In genomic region chr3:79810563-79810962, GRCm38 (mm10) we compare ENCODE assay signal across 23 mouse cellular contexts. TPM values are rescaled to one million over a fixed set of nuclear protein-coding genes. Genes with fewer than 3 reads are reported as not detected.
A peak's percentile ranks its signal among the peaks of the same experiment; 100 is the strongest.
DNase-seq lines count a peak whose midpoint lies in the region; ATAC-seq and TF ChIP-seq lines count a peak whose summit lies in the region.
"Had no signal": no experiment of that assay in that cellular context is flagged by ENCODE, and none has a peak within 500 bp of the region (broad histone marks: within the 10 kb centered on the region; RNA-seq: fewer than 3 reads in every experiment).

No protein-coding gene starts in this region.

- no peak for TF ChIP-seq POLR2A in cerebellum, adult 2 months (IDR thresholded peaks at IDR 0.05; ENCODE audit: borderline replicate concordance, insufficient read depth, low read length)

- no peaks in the 10 kb centered on the region for H3K9me3 ChIP-seq in erythroblast, embryonic 14.5 days (ENCODE audit: control insufficient read depth, low read length)
- H3K9me3 ChIP-seq: embryonic facial prominence, embryonic 10.5 days; embryonic facial prominence, embryonic 12.5 days; forebrain, embryonic 13.5 days; forebrain, embryonic 15.5 days had no signal

- ATAC-seq in erythroblast, adult 5-6 weeks (replicated peaks; ENCODE audit: low FRiP score, poor library complexity, severe bottlenecking) = no peak
- ATAC-seq in megakaryocyte progenitor cell, adult 5-6 weeks (replicated peaks; ENCODE audit: poor library complexity) = no peak
- ATAC-seq: CD4-positive, CD25-positive, alpha-beta regulatory T cell, adult 4 months; forebrain, embryonic 13.5 days; forebrain, embryonic 15.5 days; forebrain, postnatal 0 days had no signal

- no peak for TF ChIP-seq CTCF in cerebellum, adult 2 months (IDR thresholded peaks at IDR 0.05; ENCODE audit: borderline replicate concordance, insufficient read depth, low read depth, low read length)

- no peaks in the 10 kb centered on the region for H3K36me3 ChIP-seq in erythroblast, embryonic 14.5 days (ENCODE audit: control insufficient read depth)
- H3K36me3 ChIP-seq: embryonic facial prominence, embryonic 10.5 days; embryonic facial prominence, embryonic 12.5 days; forebrain, embryonic 15.5 days had no signal

- peak; percentile 51 for DNase-seq in MEL-GATA-1-ER (ENCODE audit: extremely low read depth, low read depth)
- peak; percentile 57 for DNase-seq in c-Kit-positive CD71-positive TER-119-negative erythroid progenitor cells, embryonic 14.5 days (ENCODE audit: low read depth)
- DNase-seq in cerebellum, adult 2 months = no peak
- DNase-seq in heart, postnatal 4 days = no peak
- DNase-seq: adrenal gland, adult 2 months; adrenal gland, postnatal 10 days; adrenal gland, postnatal 36 days; B cell, adult 2 months; cerebellum, adult 11 months; cerebellum, adult 18-20 months; cerebellum, adult 9-10 months; cerebellum, postnatal 10 days; cerebellum, postnatal 25 days; forebrain, postnatal 0 days had no signal

- peaks cover 48% of the 10 kb centered on the region for H3K4me1 ChIP-seq in erythroblast, embryonic 14.5 days (ENCODE audit: control insufficient read depth)
- H3K4me1 ChIP-seq in cerebellum, adult 2 months (ENCODE audit: control insufficient read depth, insufficient read depth, low read length) = no peaks in the 10 kb centered on the region
- H3K4me1 ChIP-seq: embryonic facial prominence, embryonic 10.5 days; embryonic facial prominence, embryonic 12.5 days; forebrain, embryonic 13.5 days; forebrain, embryonic 15.5 days had no signal

- 80% methylated on average over 6 of the region's 6 CpGs for WGBS in cerebellum, adult 2 months

- no peaks in the 10 kb centered on the region for H3K27me3 ChIP-seq in erythroblast, embryonic 14.5 days (ENCODE audit: control insufficient read depth)
- no peaks in the 10 kb centered on the region for H3K27me3 ChIP-seq in cerebellum, adult 2 months (ENCODE audit: control insufficient read depth, insufficient read depth, low read length)
- H3K27me3 ChIP-seq: CH12.LX; embryonic facial prominence, embryonic 12.5 days; forebrain, embryonic 13.5 days; forebrain, embryonic 15.5 days had no signal

- H3K27ac ChIP-seq in cerebellum, adult 2 months (ENCODE audit: insufficient read depth, low read length) = no peak overlapping the region
- H3K27ac ChIP-seq: embryonic facial prominence, embryonic 10.5 days; embryonic facial prominence, embryonic 12.5 days; forebrain, embryonic 13.5 days; forebrain, embryonic 15.5 days had no signal

- peak overlapping the region; percentile 26 for H3K4me3 ChIP-seq in erythroblast, embryonic 14.5 days (replicated peaks)
- H3K4me3 ChIP-seq in cerebellum, adult 2 months (replicated peaks; ENCODE audit: insufficient read depth, low read depth, low read length) = no peak overlapping the region
- H3K4me3 ChIP-seq: embryonic facial prominence, embryonic 10.5 days; embryonic facial prominence, embryonic 12.5 days; forebrain, embryonic 13.5 days; forebrain, embryonic 15.5 days had no signal

RNA-seq across cellular contexts. Expression of gene Tmem144, which starts 42.0 kb away (rescaled TPM):
- not detected in 2 replicates for polyA plus RNA-seq in erythroblast, embryonic 14.5 days (2012)
- 3.5 TPM in 1 of 2 replicates, not detected in the other for total RNA-seq in erythroblast, adult 5-6 weeks (2015; ENCODE audit: low replicate concordance)
- total RNA-seq in erythroblast, adult 5-6 weeks (2017; ENCODE audit: low replicate concordance) = not detected in 2 replicates
- 2.2 and 4.3 TPM in 2 replicates for total RNA-seq in megakaryocyte progenitor cell, adult 5-6 weeks (2015)
- total RNA-seq in megakaryocyte progenitor cell, adult 5-6 weeks (2017) = 1.5 and 2.2 TPM in 2 replicates
- 5.3 and 6.6 TPM in 2 replicates for polyA plus RNA-seq in cerebellum, adult 2 months (2012; rRNA removed)
- 10 to 100 TPM; 10.4 to 10.6 TPM for total RNA-seq in heart, postnatal 4 days (2021)
- polyA plus RNA-seq: CD4-positive, CD25-positive, alpha-beta regulatory T cell, adult 4 months had no signal

Comparison
In these comparisons a context has a peak if more than half of its experiments do, and no peak if none do; other contexts are left out.
1. DNase-seq: peak in MEL-GATA-1-ER (single experiment) and c-Kit-positive CD71-positive TER-119-negative erythroid progenitor cells, embryonic 14.5 days (single experiment); none in cerebellum, adult 2 months (0 of 2) and heart, postnatal 4 days (single experiment).